Mouse (Mus musculus) forebrain, embryonic 13.5 days (tissue): Measurements from ENCODE around the gene Opa3. TPM values are rescaled to one million over a fixed set of nuclear protein-coding genes. Genes with fewer than 3 reads are reported as not detected.
"Not testable (repeated sequence)": the region's sequence is repeated elsewhere in the genome, so short reads cannot be mapped to it uniquely, and the experiment has no call there.

Source experiments
- ATAC-seq: fragments of 200-750 bp; cut with Nextera tagmentation; 2 replicates; pipeline ENCODE4 v1.8.0; 2017
- H3K27ac ChIP-seq: fragments of 300-500 bp; sonication (generic); 2 replicates; pipeline ENCODE4 v1.5.1; 2015; ENCODE audit warnings: inconsistent platforms, mild to moderate bottlenecking, moderate library complexity
- H3K27me3 ChIP-seq: fragments of 300-500 bp; sonication (generic); 2 replicates; pipeline ENCODE4 v1.6.1; 2015; ENCODE audit warnings: mild to moderate bottlenecking, inconsistent platforms
- H3K36me3 ChIP-seq: fragments of 300-500 bp; sonication (generic); 2 replicates; pipeline ENCODE4 v1.6.1; 2015; ENCODE audit warnings: mild to moderate bottlenecking, inconsistent platforms; ENCODE audit not compliant: poor library complexity, severe bottlenecking
- H3K4me1 ChIP-seq: fragments of 300-500 bp; sonication (generic); 2 replicates; pipeline ENCODE4 v1.6.1; 2015; ENCODE audit warnings: inconsistent platforms
- H3K4me2 ChIP-seq: fragments of 300-500 bp; sonication (generic); 2 replicates; pipeline ENCODE4 v1.6.1; 2015; ENCODE audit warnings: inconsistent platforms, mild to moderate bottlenecking, moderate library complexity
- H3K4me3 ChIP-seq: fragments of 300-500 bp; sonication (generic); 2 replicates; pipeline ENCODE4 v1.5.1; 2015; ENCODE audit warnings: mild to moderate bottlenecking, inconsistent platforms
- H3K9ac ChIP-seq: fragments of 300-500 bp; sonication (generic); 2 replicates; pipeline ENCODE4 v1.6.1; 2015; ENCODE audit warnings: mild to moderate bottlenecking, inconsistent platforms
- H3K9me3 ChIP-seq: fragments of 300-500 bp; sonication (generic); replicated peaks from 2 replicates; pipeline ENCODE4 v1.6.1; 2016; ENCODE audit warnings: inconsistent platforms
- WGBS: fragments of 180-500 bp; shearing (Covaris S2); methylation state at CpG from one replicate; pipeline ENCODE4 v1.1.7; 2015; 5-methylcytosine and 5-hydroxymethylcytosine counted together
- polyA plus RNA-seq: library from polyadenylated mRNA; unstranded; fragments of >200 nt; fragmentation: Nextera tagmentation; extraction: Ambion mirVana; gene quantifications from 2 replicates; pipeline ENCODE4 v1.2.1, GENCODE M21; 2015

The Opa3 gene
- polyA plus RNA-seq, 1 experiment from 2014 or later: 42.1 TPM

DNA sequence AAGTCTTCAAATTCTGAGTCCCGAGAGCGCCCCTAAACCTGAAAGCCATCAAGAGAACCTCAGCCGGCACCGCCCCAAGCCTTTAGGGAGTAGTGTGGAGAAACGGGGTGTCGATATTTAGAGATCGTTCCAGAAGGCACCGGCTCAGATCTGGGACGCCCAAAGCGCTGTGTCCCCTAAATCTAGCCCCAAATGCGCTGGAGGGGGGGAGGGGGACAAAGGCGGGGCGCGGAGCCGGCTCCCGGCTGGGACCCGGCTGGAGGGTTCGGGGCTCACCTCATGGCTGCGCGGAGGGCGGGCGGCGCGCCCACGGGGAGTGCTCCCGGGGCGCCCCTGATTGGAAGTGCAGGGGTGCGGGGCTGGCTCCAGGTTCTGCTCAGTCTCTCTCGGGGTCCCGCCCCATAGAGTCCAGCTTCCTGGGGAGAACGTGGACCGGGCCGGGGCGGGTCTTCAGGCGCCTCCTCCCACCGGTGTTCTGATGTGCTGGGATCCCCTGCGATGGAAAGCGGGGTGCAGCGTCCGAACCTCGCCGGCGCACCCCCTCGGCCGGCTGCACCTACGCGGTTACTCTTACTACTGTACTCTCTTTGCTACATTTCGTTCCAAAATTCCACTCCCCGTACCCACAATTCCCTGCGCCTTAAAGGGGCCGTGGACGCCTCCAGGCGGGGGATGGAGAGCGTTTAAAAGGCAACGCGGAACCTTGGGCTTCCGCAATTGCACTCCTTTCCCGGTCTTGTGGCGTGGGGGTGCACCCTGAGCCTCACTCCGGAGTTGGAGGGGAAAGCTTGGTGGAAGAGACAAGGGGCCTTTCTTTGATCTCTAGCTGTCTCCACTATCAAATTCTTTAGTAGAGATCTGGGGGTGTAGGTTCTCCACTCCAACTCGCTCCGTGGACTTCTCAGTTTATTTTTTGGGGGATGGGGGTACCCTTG, 43.4 kb downstream of the Opa3 start, which contains the start of gene Vasp:
Gene Vasp (minus strand): TSS at position 580 of the 935 bp plus-strand sequence.
- peak; percentile 84 for ATAC-seq
- Histone ChIP-seq H3K27me3 (no peaks in the 10 kb centered on the region), H3K4me2 (peak within 1 kb of the TSS; percentile 94), H3K9me3 (no peaks in the 10 kb centered on the region), H3K27ac (peak within 1 kb of the TSS; percentile 73), H3K36me3 (no peaks in the 10 kb centered on the region), H3K9ac (peak within 1 kb of the TSS; percentile 92), H3K4me3 (peak within 1 kb of the TSS; percentile 97), H3K4me1 (peaks cover 26% of the 10 kb centered on the region)
- under 1% methylated on average over 59 of the region's 62 CpGs for WGBS

DNA sequence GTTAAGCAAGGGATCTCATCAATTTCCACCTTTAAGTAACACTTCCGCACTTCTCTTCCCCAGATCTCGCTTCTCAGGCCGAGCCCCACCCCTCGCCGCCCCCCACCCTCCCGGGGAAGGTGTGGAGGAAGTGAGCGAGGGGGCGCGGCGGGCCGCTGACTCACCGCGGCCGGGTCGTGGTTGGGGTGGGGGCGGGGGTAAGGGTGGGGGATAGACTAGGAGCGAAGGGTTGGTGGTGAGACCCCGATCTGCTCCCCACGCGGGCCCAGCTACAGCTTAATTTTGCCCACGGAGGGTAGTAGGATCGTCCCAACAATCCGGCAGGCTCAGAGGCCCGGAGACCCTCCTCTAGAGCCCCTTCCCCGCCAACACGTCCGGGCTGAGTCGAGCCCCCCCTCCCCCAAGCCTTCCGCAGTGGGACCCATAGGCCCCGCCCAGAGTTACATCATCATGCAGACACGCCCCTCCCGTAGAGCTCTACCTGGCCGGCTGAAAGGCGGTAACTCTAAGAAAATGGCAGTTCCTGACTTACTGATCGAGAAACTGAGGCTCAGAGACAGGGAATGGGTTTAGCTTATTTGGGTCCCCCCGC, 44.1 kb downstream of the Opa3 start:
- H3K9me3 ChIP-seq: no peaks in the 10 kb centered on the region
- H3K4me2 ChIP-seq: peak overlapping the region; percentile 94
- peaks cover 5% of the 10 kb centered on the region for H3K27me3 ChIP-seq
- peak overlapping the region; percentile 73 for H3K27ac ChIP-seq
- ATAC-seq: peak; percentile 62
- H3K4me1 ChIP-seq: peaks cover 26% of the 10 kb centered on the region
- peak overlapping the region; percentile 92 for H3K9ac ChIP-seq
- under 1% methylated on average over 28 of the region's 36 CpGs for WGBS
- H3K4me3 ChIP-seq: peak overlapping the region; percentile 97
- no peaks in the 10 kb centered on the region for H3K36me3 ChIP-seq

DNA sequence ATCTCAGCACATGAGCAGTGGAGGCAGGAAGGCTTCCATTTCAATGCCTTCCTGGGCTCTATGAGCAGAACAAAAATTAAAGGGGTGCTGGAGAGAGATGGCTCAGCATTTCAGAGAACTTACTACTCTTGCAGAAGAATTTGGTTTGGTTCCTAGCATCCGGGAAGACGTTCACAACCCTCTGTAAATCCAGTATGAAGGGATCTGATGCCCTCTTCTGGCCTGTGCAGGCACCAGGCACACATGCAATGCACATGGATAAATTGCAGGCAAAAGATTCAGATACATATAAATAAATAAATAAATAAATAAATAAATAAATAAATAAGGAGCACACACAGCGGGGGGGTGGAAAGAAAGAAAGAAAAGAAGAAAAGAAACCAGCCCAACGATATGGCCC, 48.1 kb downstream of the Opa3 start:
- Histone ChIP-seq H3K27ac (no peak overlapping the region), H3K4me2 (no peak overlapping the region), H3K36me3 (no peaks in the 10 kb centered on the region), H3K9me3 (no peaks in the 10 kb centered on the region), H3K4me1 (peaks cover 9% of the 10 kb centered on the region), H3K4me3 (no peak overlapping the region), H3K9ac (no peak overlapping the region), H3K27me3 (peaks cover 45% of the 10 kb centered on the region)
- WGBS: 49% methylated on average over 4 of the region's 4 CpGs
- ATAC-seq: no peak

DNA sequence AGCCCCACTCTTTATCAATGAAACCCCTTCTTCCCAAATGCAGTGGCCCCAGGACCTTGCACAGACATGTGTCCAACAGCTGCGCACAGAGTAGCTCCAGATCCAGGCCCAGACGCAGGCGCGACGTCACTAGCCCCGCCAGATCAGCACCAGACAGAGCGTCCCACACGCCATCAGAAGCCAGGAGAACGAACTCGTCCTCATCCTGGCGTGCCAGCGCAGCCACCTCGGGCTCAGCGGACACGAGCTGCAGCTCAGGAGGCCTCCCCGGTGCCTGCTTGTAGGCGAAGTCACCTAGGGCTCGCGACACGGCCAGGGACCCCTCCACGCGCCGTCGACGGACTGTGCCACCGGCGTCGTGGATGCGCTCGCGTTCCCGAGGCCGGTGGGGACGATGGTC, 50.9 kb downstream of the Opa3 start:
- Histone ChIP-seq H3K27ac (no peak overlapping the region), H3K4me2 (peak overlapping the region; percentile 46), H3K9me3 (no peaks in the 10 kb centered on the region), H3K36me3 (no peaks in the 10 kb centered on the region), H3K27me3 (peaks cover 50% of the 10 kb centered on the region), H3K4me3 (peak overlapping the region; percentile 27), H3K4me1 (peaks cover 16% of the 10 kb centered on the region), H3K9ac (no peak overlapping the region; the same call in 1 of the 2 replicates)
- no peak for ATAC-seq
- 1% methylated on average over 34 of the region's 34 CpGs for WGBS

DNA sequence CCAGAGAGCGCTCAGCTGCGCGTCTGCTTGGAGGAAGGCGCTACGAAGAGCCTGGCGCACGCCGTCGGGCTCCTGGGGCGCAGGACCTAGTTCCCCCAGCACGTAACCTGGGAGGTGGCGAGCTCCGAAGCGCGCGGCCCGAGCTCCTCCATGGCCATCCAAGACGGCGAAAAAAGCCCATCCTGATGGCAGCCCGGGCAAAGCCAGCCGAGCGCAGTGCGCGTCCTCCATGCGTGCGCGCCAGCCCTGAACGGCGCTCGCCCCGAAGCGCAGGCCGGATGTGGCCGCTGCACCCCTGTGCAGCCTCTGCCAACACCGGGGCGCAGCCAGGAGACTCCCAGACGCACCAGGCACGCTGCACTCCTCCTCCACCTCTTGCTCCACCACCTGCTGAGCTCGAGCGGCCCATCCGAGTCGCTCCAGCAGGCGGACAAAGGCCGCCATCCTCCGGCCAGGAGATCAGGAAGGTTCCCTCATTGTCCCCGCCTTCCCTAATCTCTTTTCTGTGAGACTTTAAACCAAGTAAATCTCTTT, 51.5 kb downstream of the Opa3 start, which contains the start of gene Ppm1n:
Gene Ppm1n (minus strand): TSS at position 484 of the 534 bp plus-strand sequence.
- Histone ChIP-seq H3K36me3 (no peaks in the 10 kb centered on the region), H3K9me3 (no peaks in the 10 kb centered on the region), H3K4me2 (peak within 1 kb of the TSS; percentile 46), H3K9ac (peak within 1 kb of the TSS; percentile 26; the same call in 1 of the 2 replicates), H3K4me1 (peaks cover 19% of the 10 kb centered on the region), H3K4me3 (peak within 1 kb of the TSS; percentile 27), H3K27me3 (peaks cover 50% of the 10 kb centered on the region), H3K27ac (no peak within 1 kb of the TSS)
- ATAC-seq: no peak
- 1% methylated on average over 46 of the region's 46 CpGs for WGBS

DNA sequence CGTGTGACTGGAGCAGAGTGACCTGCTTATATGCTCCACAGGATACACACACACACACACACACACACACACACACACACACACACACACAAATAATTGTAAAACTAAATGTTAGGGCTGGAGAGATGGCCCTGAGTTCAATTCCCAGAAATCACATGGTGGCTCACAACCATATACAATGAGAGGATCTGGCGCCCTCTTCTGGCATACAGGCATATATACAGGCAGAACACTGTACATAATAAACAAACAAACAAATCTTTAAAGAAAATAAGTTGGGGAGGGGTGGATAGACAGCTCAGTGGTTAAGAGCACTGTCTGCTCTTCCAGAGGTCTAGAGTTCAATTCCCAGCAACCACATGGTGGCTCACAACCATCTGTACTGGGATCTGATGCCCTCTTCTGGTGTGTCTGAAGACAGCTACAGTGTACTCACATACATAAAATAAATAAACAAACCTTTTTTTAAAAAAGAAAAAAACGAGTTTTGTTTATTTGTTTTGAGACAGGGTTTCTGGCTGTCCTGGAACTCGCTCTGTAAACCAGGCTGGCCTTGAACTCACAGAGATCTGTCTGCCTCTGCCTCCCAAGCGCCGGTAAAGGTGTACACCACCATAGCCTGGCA, 53.7 kb downstream of the Opa3 start:
- Histone ChIP-seq H3K4me1 (peaks cover 19% of the 10 kb centered on the region), H3K4me2 (peak overlapping the region; percentile 72), H3K27me3 (peaks cover 50% of the 10 kb centered on the region), H3K4me3 (peak overlapping the region; percentile 87)
- H3K9me3 ChIP-seq, H3K9ac ChIP-seq, H3K27ac ChIP-seq, H3K36me3 ChIP-seq: not testable (repeated sequence)
- ATAC-seq: peak; percentile 16; the same call in 1 of the 2 replicates
- 43% methylated on average over 6 of the region's 6 CpGs for WGBS

DNA sequence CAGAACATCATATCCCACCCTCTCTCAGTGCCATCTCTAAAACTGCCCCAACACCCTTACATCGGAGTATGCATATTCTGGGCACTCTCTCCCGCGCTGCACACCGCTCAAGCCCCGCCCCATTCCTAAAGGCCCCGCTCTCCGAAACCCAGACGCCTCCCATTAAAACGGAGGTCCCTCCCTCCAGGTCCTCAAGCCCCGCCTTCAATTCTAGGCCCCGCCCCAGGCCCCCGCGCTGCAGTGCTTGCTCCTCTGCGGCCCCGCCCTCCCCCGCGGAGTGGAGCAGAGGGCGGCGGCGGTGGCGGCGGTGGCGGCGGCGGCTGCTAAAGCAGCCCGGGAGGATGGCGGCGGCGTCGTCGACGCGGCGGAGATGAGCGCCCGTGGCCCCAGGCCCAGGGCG, 54.3 kb downstream of the Opa3 start, which contains the start of gene Rtn2:
Gene Rtn2 (plus strand): TSS at position 240 of the 400 bp plus-strand sequence.
- Histone ChIP-seq H3K27me3 (peaks cover 44% of the 10 kb centered on the region), H3K4me2 (peak within 1 kb of the TSS; percentile 72), H3K36me3 (peaks cover 13% of the 10 kb centered on the region), H3K27ac (peak within 1 kb of the TSS; percentile 89), H3K4me1 (peaks cover 19% of the 10 kb centered on the region), H3K9ac (peak within 1 kb of the TSS; percentile 99), H3K9me3 (no peaks in the 10 kb centered on the region), H3K4me3 (peak within 1 kb of the TSS; percentile 87)
- peak; percentile 88 for ATAC-seq
- WGBS: 2% methylated on average over 36 of the region's 37 CpGs

DNA sequence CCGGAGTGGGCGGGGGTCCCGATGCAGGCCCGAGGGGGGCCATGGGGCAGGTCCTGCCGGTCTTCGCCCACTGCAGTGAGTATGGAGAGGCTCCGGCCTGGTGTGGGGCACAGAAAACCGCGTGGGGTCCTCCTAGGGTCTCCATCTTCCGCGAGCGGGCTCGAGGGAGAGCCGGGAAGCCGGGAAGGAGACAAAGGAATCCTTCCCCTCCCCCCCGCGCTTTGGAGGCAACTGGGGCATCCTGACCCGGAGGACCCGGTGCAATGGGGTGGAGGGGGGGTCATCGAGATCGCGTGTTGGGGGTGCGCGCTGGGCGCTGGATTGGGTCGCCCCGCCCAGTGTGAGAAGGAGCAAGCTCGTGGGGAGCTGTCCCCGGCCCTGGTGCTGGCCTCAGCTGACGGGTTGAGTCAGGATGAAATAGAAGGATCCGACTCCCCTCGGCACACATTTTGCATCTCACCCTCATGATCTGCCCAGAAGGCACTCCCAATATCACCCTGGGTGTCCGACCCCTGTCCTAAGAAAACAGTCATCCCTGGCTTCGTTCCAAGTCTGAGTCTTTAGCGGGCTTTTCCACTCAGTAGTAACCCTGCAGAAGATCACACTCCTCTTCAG, 54.8 kb downstream of the Opa3 start:
- under 1% methylated on average over 34 of the region's 35 CpGs for WGBS
- H3K27me3 ChIP-seq: peaks cover 39% of the 10 kb centered on the region
- peak overlapping the region; percentile 87 for H3K4me3 ChIP-seq
- peaks cover 19% of the 10 kb centered on the region for H3K4me1 ChIP-seq
- H3K4me2 ChIP-seq: peak overlapping the region; percentile 72
- no peaks in the 10 kb centered on the region for H3K9me3 ChIP-seq
- peak overlapping the region; percentile 89 for H3K27ac ChIP-seq
- peak overlapping the region; percentile 99 for H3K9ac ChIP-seq
- peak; percentile 76 for ATAC-seq
- peaks cover 18% of the 10 kb centered on the region for H3K36me3 ChIP-seq

DNA sequence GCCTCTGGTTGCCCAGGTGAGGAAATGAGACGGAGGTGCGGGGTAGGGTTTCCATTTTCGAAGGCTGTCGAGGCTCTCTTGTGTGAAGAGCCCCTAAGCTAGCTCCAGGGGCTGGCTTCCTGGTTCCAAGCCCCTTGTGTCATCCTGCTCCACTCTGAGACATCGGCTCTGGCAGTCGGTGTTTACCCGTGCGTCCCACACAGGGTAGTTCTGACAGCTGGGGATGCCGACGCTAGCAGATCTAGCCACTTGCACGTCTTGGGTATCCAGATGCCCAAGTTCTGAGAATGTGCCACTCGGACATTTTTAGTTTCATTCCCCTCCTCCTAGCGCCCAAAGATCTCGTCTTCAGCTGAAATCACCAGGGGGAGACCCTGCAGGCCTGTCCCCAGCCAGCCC, 55.3 kb downstream of the Opa3 start:
- 27% methylated on average over 14 of the region's 14 CpGs for WGBS
- Histone ChIP-seq H3K4me1 (peaks cover 19% of the 10 kb centered on the region), H3K36me3 (peaks cover 23% of the 10 kb centered on the region), H3K4me3 (peak overlapping the region; percentile 87), H3K4me2 (peak overlapping the region; percentile 72), H3K27ac (peak overlapping the region; percentile 89; the same call in 1 of the 2 replicates), H3K9me3 (no peaks in the 10 kb centered on the region), H3K9ac (peak overlapping the region; percentile 99), H3K27me3 (peaks cover 34% of the 10 kb centered on the region)
- peak; percentile 16; the same call in 1 of the 2 replicates for ATAC-seq

DNA sequence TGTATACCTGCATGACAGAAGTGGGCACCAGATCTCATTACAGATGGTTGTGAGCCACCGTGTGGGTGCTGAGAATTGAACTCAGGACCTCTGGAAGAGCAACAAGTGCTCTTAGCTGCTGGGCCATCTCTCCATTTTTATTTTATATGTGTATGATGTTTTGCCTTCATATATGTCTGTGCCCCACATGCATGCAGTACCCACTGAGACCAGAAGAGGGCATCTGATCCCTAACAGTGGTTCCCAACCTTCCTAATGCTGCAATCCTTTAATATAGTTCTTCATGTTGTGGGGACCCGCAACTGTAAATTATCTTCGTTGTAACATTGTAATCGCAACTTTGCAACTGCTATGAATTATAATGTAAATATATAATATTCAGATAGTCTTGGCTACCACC, 56.6 kb downstream of the Opa3 start:
- peaks cover 32% of the 10 kb centered on the region for H3K36me3 ChIP-seq
- 27% methylated on average over 4 of the region's 4 CpGs for WGBS
- H3K9me3 ChIP-seq: no peaks in the 10 kb centered on the region
- H3K4me1 ChIP-seq: peaks cover 15% of the 10 kb centered on the region
- ATAC-seq: no peak
- peaks cover 20% of the 10 kb centered on the region for H3K27me3 ChIP-seq
- H3K4me3 ChIP-seq: no peak overlapping the region
- peak overlapping the region; percentile 72; the same call in 1 of the 2 replicates for H3K4me2 ChIP-seq
- no peak overlapping the region for H3K9ac ChIP-seq
- H3K27ac ChIP-seq: no peak overlapping the region

DNA sequence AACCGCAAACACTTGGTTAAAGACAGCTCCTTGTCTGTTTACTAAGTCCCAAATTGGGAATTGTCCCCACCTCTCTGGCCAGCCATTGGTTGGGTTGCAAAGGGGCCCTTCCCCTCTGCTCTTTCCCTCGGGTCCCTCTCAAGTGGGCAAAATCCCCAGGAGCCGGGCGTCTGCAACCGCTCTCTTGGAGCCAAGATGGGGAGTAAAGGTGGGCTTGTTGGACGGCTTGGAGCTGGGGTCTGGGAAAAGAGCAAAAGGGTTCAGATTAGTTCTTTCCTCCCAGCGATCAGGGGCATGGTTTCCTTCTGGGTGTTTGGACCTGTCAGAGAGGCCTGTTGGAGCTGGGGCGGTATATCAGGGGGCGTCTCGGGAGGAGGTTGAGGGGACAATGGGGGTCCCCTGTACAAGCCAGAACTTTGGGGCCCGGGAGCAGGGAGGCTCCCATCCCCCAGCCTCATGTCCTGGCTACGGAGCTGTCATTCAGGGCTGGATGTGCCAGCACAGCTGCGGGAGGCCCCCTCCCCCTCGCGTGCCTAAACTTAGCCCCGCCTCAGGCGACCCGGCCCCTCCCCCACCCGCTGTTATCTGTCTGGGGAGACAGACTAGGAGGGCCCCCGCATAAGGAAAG, 62.9 kb downstream of the Opa3 start:
- Histone ChIP-seq H3K4me3 (peak overlapping the region; percentile 25), H3K4me2 (peak overlapping the region; percentile 54), H3K27me3 (no peaks in the 10 kb centered on the region), H3K36me3 (peaks cover 59% of the 10 kb centered on the region), H3K4me1 (peaks cover 23% of the 10 kb centered on the region), H3K9ac (peak overlapping the region; percentile 53), H3K9me3 (no peaks in the 10 kb centered on the region), H3K27ac (peak overlapping the region; percentile 72)
- ATAC-seq: peak; percentile 53; the same call in 1 of the 2 replicates
- WGBS: 3% methylated on average over 20 of the region's 20 CpGs
